Mouse (Mus musculus) small intestine, adult 2 months (tissue): ENCODE data around the gene Tmem267. TPM values are rescaled to one million over a fixed set of nuclear protein-coding genes. Genes with fewer than 3 reads are reported as not detected.
A peak's percentile ranks its signal among the peaks of the same experiment; 100 is the strongest.

Experiments
- H3K27ac ChIP-seq: fragments of 200-500 bp; 2 replicates; pipeline ENCODE4 v1.5.1; 2012; ENCODE audit warnings: low read depth, low read length, control low read depth, inconsistent platforms; ENCODE audit not compliant: insufficient read depth
- H3K27me3 ChIP-seq: fragments of 200-500 bp; 2 replicates; pipeline ENCODE4 v1.6.1; 2012; ENCODE audit warnings: mild to moderate bottlenecking, moderate library complexity, low read length, inconsistent platforms; ENCODE audit not compliant: control insufficient read depth, insufficient read depth
- H3K36me3 ChIP-seq: fragments of 200-500 bp; 2 replicates; pipeline ENCODE4 v1.6.1; 2012; ENCODE audit warnings: mild to moderate bottlenecking, low read length, control low read depth, inconsistent platforms; ENCODE audit not compliant: control insufficient read depth, insufficient read depth
- H3K4me1 ChIP-seq: fragments of 200-500 bp; 2 replicates; pipeline ENCODE4 v1.6.1; 2012; ENCODE audit warnings: low read length, inconsistent platforms, mixed read lengths; ENCODE audit not compliant: control insufficient read depth, insufficient read depth, insufficient read length
- H3K4me3 ChIP-seq: fragments of 200-500 bp; 2 replicates; pipeline ENCODE4 v1.5.1; 2012; ENCODE audit warnings: low read depth, mild to moderate bottlenecking, control low read depth, inconsistent platforms, low read length, moderate library complexity
- CTCF ChIP-seq: fragments of 200-500 bp; IDR thresholded peaks from 2 replicates; pipeline ENCODE4 v1.5.1; 2012; ENCODE audit warnings: low read depth, mild to moderate bottlenecking, control low read depth, inconsistent platforms, low read length, moderate library complexity, mixed read lengths; ENCODE audit not compliant: insufficient replicate concordance, insufficient read length; ENCODE audit errors: extremely low read depth
- POLR2A ChIP-seq: fragments of 200-500 bp; IDR thresholded peaks from 2 replicates; pipeline ENCODE4 v1.6.1; 2012; ENCODE audit warnings: low read depth, mild to moderate bottlenecking, control low read depth, inconsistent platforms, low read length, moderate library complexity
- WGBS: fragments of 180-500 bp; shearing (Covaris S2); methylation state at CpG from one replicate; pipeline ENCODE4 v1.1.7; 2018; 5-methylcytosine and 5-hydroxymethylcytosine counted together
- polyA plus RNA-seq: library from polyadenylated mRNA; depleted of rRNA; stranded (reverse); fragments of >200 nt; gene quantifications from 2 replicates; pipeline ENCODE4 v1.2.3, GENCODE M21; 2012

Tmem267 gene
- polyA plus RNA-seq, 1 experiment = 5.6 TPM

DNA sequence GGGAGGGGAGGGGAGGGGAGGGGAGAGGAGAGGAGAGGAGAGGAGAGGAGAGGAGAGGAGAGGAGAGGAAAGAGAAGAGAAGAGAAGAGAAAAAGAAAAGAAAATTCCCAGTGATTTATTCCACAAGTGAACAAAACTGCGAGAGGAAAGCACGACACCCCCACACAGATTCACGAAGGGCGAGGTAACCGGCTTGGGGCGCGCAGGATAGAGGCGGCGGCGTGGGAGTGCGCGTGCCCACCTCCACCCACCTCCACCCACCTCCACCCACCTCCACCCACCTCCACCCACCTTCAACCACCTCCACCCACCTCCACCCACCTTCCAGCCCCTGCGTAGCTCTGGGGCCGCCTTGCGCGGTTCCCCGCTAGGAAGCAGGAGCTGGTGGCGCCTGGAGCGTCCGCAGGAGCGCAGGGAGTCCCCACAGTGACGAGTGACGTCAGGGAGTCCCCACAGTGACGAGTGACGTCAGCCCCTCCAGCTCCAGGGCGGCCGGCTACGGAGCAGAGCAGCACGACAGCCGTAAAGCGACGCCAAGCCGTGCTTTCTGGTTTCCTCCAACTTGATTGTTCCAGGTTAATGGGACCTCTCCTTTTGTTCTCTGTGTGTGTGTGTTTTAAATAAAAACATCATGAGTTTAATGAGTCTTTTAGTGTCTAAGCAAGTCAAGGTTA is 143.8 kb downstream of the Tmem267 start:
- TF ChIP-seq CTCF (no peak), POLR2A (no peak)
- 11% methylated on average over 31 of the region's 33 CpGs for WGBS
- no peaks in the 10 kb centered on the region for H3K27me3 ChIP-seq
- no peaks in the 10 kb centered on the region for H3K36me3 ChIP-seq
- peaks cover under 1% of the 10 kb centered on the region; the same call in 1 of the 2 replicates for H3K4me1 ChIP-seq
- no peak overlapping the region for H3K27ac ChIP-seq
- peak overlapping the region; percentile 64 for H3K4me3 ChIP-seq

DNA sequence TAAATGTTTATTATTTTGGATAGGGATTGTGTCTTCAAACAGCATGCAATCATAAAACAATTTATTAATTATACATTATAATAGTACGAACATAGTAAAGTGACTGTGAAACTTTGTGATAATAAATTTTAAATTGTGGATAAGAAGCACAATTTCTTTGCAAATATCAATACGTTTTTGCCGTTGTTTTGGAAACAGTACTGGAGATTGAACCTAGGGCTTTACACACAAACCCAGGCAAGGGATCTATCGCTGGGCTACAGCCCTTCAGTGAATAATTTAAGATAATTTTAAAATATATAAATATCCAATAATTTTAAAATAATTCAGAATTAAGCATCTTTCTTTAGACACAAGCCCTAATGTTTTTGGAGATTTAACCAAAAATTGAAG is 144.3 kb downstream of the Tmem267 start:
- Histone ChIP-seq H3K27me3 (no peaks in the 10 kb centered on the region), H3K4me3 (no peak overlapping the region), H3K36me3 (no peaks in the 10 kb centered on the region), H3K27ac (no peak overlapping the region), H3K4me1 (no peaks in the 10 kb centered on the region; the same call in 1 of the 2 replicates)
- no peak for TF ChIP-seq POLR2A
- TF ChIP-seq CTCF = no peak
- WGBS = 69% methylated on average over 4 of the region's 4 CpGs

DNA sequence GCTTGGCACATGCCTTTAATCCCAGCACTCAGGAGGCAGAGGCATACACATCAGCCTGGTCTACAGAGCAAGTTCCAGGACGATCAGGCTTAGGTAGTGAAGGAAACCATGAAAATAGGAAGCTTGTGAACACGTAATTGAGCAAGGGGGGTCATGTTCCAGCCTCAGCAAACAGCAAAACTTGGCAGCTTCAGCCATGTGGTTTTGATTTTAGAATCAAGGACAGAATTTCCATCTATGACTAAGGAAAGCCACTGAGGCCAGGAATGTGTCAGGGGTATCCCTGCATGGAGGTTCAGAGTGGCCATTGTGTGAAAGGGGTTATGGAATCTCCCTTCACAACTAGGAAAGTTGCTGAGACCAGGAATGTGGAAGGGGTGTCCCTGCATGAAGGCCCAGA is 147.7 kb downstream of the Tmem267 start:
- no peak overlapping the region for H3K4me3 ChIP-seq
- TF ChIP-seq POLR2A (no peak), CTCF (no peak)
- no peak overlapping the region for H3K27ac ChIP-seq
- WGBS = 74% methylated on average over 2 of the region's 2 CpGs
- no peaks in the 10 kb centered on the region for H3K27me3 ChIP-seq
- H3K36me3 ChIP-seq = peaks cover 2% of the 10 kb centered on the region
- H3K4me1 ChIP-seq = no peaks in the 10 kb centered on the region

DNA sequence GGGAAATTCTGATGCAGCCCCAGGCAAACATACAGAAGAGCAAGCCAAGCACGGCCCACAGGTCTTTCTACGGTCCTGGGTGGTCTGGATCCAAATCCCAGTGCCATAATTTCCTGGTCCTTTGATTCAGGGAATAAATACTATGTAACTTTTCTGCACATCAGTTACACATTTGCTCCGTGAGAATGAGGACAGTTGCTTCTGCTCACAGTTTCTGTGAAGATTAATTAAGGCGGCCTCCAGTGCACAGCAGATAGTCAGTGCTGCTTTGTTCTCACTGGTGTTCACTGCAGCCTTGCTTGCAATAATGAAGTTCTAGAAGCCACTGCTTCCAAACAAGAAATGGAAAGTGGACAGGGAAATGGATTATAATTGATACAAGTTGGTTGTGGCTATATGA is 150.0 kb downstream of the Tmem267 start:
- Histone ChIP-seq H3K4me3 (no peak overlapping the region), H3K36me3 (peaks cover 2% of the 10 kb centered on the region), H3K27ac (no peak overlapping the region), H3K27me3 (no peaks in the 10 kb centered on the region), H3K4me1 (no peaks in the 10 kb centered on the region)
- no peak for TF ChIP-seq CTCF
- no peak for TF ChIP-seq POLR2A
- 82% methylated on average over 4 of the region's 4 CpGs for WGBS

DNA sequence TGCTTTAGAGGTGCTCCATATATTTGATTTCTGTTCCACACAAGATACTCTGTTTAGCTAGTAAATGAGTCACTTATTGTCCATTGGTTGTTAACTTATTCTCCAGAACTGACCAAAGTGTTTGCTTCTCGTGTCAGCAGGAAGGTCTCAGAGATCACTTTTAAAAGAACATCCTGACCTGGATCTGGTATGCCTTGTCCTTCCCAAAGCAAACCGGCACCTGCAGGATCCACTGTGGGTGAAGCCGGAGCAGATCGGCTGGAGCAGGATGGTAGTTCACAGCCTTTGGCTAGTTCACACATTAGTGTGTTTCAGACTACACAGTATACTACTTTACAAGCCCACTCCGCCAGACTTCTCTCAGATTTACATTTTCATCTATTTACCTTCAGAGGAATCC is 150.6 kb downstream of the Tmem267 start:
- H3K27ac ChIP-seq = no peak overlapping the region
- WGBS = 82% methylated on average over 5 of the region's 5 CpGs
- no peaks in the 10 kb centered on the region for H3K4me1 ChIP-seq
- H3K4me3 ChIP-seq = no peak overlapping the region
- TF ChIP-seq CTCF = no peak
- no peak for TF ChIP-seq POLR2A
- H3K27me3 ChIP-seq = no peaks in the 10 kb centered on the region
- peaks cover 2% of the 10 kb centered on the region for H3K36me3 ChIP-seq

DNA sequence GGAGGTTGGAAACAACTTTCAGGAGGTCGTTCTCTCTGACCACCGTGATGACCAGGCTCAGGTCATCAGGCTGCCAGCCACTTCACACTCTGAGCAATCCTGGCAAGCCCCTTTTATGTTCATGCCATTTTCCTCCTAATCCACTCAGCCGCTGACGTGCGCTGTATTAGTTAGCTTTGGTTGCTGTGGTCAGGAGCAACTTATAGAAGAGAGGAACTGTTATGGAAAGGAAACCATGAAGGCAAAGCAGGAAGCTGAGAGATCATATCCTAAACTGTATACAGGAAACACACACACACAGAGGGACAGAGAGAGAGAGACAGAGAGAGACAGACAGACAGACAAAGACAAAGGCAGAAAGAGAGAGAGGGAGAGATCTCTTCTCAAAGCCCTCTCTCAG is 151.5 kb downstream of the Tmem267 start:
- TF ChIP-seq POLR2A (no peak), CTCF (no peak)
- peaks cover 2% of the 10 kb centered on the region for H3K36me3 ChIP-seq
- H3K27ac ChIP-seq = no peak overlapping the region
- H3K4me1 ChIP-seq = no peaks in the 10 kb centered on the region
- H3K27me3 ChIP-seq = no peaks in the 10 kb centered on the region
- 76% methylated on average over 5 of the region's 5 CpGs for WGBS
- no peak overlapping the region for H3K4me3 ChIP-seq

DNA sequence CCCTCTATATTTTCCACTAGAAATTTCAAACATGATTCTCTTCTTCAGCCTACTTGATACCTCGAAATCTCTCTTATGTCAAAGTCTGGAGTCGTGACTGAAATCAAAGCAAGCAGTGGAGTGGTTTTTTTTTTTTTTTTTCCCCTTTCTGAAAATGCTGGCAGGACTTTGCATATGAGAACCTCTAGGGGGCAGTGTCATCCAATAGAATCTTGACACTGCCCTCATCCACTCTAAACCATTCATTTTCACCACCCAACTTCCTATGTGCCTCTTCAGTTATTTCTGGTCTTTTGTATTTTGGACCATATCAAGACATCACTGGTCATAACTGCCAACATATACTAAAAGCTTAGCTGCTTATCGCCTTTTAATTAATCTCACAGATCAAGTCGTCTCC is 152.7 kb downstream of the Tmem267 start:
- H3K27me3 ChIP-seq = no peaks in the 10 kb centered on the region
- H3K4me3 ChIP-seq = no peak overlapping the region
- TF ChIP-seq CTCF (no peak), POLR2A (no peak)
- WGBS = 46% methylated on average over 4 of the region's 4 CpGs
- no peaks in the 10 kb centered on the region for H3K4me1 ChIP-seq
- no peak overlapping the region for H3K27ac ChIP-seq
- H3K36me3 ChIP-seq = peaks cover 2% of the 10 kb centered on the region
